Mouse (Mus musculus) limb, embryonic 11.5 days (tissue): Measurements from ENCODE around the gene Gabrb1. TPM values are rescaled to one million over a fixed set of nuclear protein-coding genes. Genes with fewer than 3 reads are reported as not detected.

Source experiments
- ATAC-seq: fragments of 200-750 bp; cut with Nextera tagmentation; 2 replicates; pipeline ENCODE4 v1.8.0; 2017; ENCODE audit warnings: low read depth; ENCODE audit not compliant: insufficient number of reproducible peaks, low FRiP score, low TSS enrichment
- DNase-seq: peaks from one replicate; pipeline ENCODE4 v3.0.0-alpha.2; 2015; ENCODE audit warnings: low spot score
- H3K27ac ChIP-seq: fragments of 300-500 bp; sonication (generic); replicated peaks from 2 replicates; pipeline ENCODE4 v1.5.1; 2014; ENCODE audit warnings: low read depth, mild to moderate bottlenecking, low read length
- H3K27me3 ChIP-seq: fragments of 300-500 bp; sonication (generic); 2 replicates; pipeline ENCODE4 v1.6.1; 2014; ENCODE audit warnings: mild to moderate bottlenecking, low read length, mixed read lengths; ENCODE audit not compliant: control insufficient read depth, insufficient read depth
- H3K36me3 ChIP-seq: fragments of 300-500 bp; sonication (generic); 2 replicates; pipeline ENCODE4 v1.6.1; 2014; ENCODE audit warnings: mild to moderate bottlenecking, low read length, moderate library complexity, mixed read lengths; ENCODE audit not compliant: control insufficient read depth, insufficient read depth
- H3K4me1 ChIP-seq: fragments of 300-500 bp; sonication (generic); 2 replicates; pipeline ENCODE4 v1.6.1; 2014; ENCODE audit warnings: low read length, mixed read lengths; ENCODE audit not compliant: control insufficient read depth, insufficient read depth
- H3K4me2 ChIP-seq: fragments of 300-500 bp; sonication (generic); 2 replicates; pipeline ENCODE4 v1.6.1; 2014; ENCODE audit warnings: low read depth, mild to moderate bottlenecking, moderate library complexity; ENCODE audit not compliant: severe bottlenecking
- H3K4me3 ChIP-seq: fragments of 300-500 bp; sonication (generic); 2 replicates; pipeline ENCODE4 v1.5.1; 2014; ENCODE audit warnings: low read depth, low read length
- H3K9ac ChIP-seq: fragments of 300-500 bp; sonication (generic); 2 replicates; pipeline ENCODE4 v1.6.1; 2014; ENCODE audit warnings: mild to moderate bottlenecking, low read length
- H3K9me3 ChIP-seq: fragments of 300-500 bp; sonication (generic); 2 replicates; pipeline ENCODE4 v1.6.1; 2016; ENCODE audit warnings: low read length; ENCODE audit not compliant: control insufficient read depth
- WGBS: fragments of 180-500 bp; shearing (Covaris S2); extraction: QIAGEN DNeasy Blood & Tissue Kit; methylation state at CpG from one replicate; pipeline ENCODE4 v1.1.7; 2014; 5-methylcytosine and 5-hydroxymethylcytosine counted together
- polyA plus RNA-seq: library from polyadenylated mRNA; unstranded; fragments of >200 nt; fragmentation: Nextera tagmentation; extraction: Ambion mirVana; gene quantifications from 2 replicates; pipeline ENCODE4 v1.2.1, GENCODE M21; 2014

Gabrb1 gene
- polyA plus RNA-seq, 1 experiment from 2014 or later, result 0.21 TPM

- no peak overlapping the region for H3K9ac ChIP-seq
- H3K36me3 ChIP-seq, result no peaks in the 10 kb centered on the region
- H3K4me2 ChIP-seq, result no peak overlapping the region
- no peaks in the 10 kb centered on the region for H3K4me1 ChIP-seq
- no peak for DNase-seq
- no peaks in the 10 kb centered on the region for H3K27me3 ChIP-seq
- H3K27ac ChIP-seq, result no peak overlapping the region
- ATAC-seq, result peak; percentile 60; the same call in 1 of the 2 replicates
- H3K4me3 ChIP-seq, result no peak overlapping the region
- WGBS, result 91% methylated on average over 1 of the region's 1 CpGs
- H3K9me3 ChIP-seq, result no peaks in the 10 kb centered on the region
Measured at GRCm38 (mm10) chr5:72086518-72086917, 428.6 kb downstream of the Gabrb1 start.

- H3K4me1 ChIP-seq, result no peaks in the 10 kb centered on the region
- DNase-seq (no peak), ATAC-seq (no peak)
- H3K27me3 ChIP-seq, result no peaks in the 10 kb centered on the region
- no peak overlapping the region for H3K4me3 ChIP-seq
- 60% methylated on average over 7 of the region's 7 CpGs for WGBS
- no peaks in the 10 kb centered on the region for H3K9me3 ChIP-seq
- H3K4me2 ChIP-seq, result no peak overlapping the region
- H3K36me3 ChIP-seq, result no peaks in the 10 kb centered on the region
- no peak overlapping the region for H3K27ac ChIP-seq
- no peak overlapping the region for H3K9ac ChIP-seq
Measured at GRCm38 (mm10) chr5:72094582-72094981, 436.7 kb downstream of the Gabrb1 start.

GRCm38 (mm10) chr5:72095015-72095414, 437.1 kb downstream of the Gabrb1 start:
- Histone ChIP-seq H3K36me3 (no peaks in the 10 kb centered on the region), H3K27me3 (no peaks in the 10 kb centered on the region), H3K27ac (no peak overlapping the region), H3K9ac (no peak overlapping the region), H3K4me3 (no peak overlapping the region), H3K4me1 (no peaks in the 10 kb centered on the region), H3K9me3 (no peaks in the 10 kb centered on the region), H3K4me2 (no peak overlapping the region)
- WGBS, result 87% methylated on average over 2 of the region's 2 CpGs
- DNase-seq (no peak), ATAC-seq (peak; percentile 21; the same call in 1 of the 2 replicates)

- 77% methylated on average over 7 of the region's 7 CpGs for WGBS
- Histone ChIP-seq H3K36me3 (no peaks in the 10 kb centered on the region), H3K27ac (no peak overlapping the region), H3K27me3 (no peaks in the 10 kb centered on the region), H3K4me3 (no peak overlapping the region), H3K4me2 (no peak overlapping the region), H3K9ac (no peak overlapping the region), H3K9me3 (no peaks in the 10 kb centered on the region), H3K4me1 (no peaks in the 10 kb centered on the region)
- no peak for DNase-seq
- ATAC-seq, result no peak
Measured at GRCm38 (mm10) chr5:72104274-72104921, 446.5 kb downstream of the Gabrb1 start.

GRCm38 (mm10) chr5:72122414-72123037, 464.6 kb downstream of the Gabrb1 start:
- no peak for DNase-seq
- Histone ChIP-seq H3K27ac (no peak overlapping the region), H3K27me3 (no peaks in the 10 kb centered on the region), H3K4me1 (no peaks in the 10 kb centered on the region), H3K36me3 (no peaks in the 10 kb centered on the region), H3K4me2 (no peak overlapping the region), H3K9me3 (no peaks in the 10 kb centered on the region), H3K9ac (no peak overlapping the region), H3K4me3 (no peak overlapping the region)
- no peak for ATAC-seq
- 93% methylated on average over 6 of the region's 6 CpGs for WGBS

GRCm38 (mm10) chr5:72126681-72127080, 468.8 kb downstream of the Gabrb1 start:
- Histone ChIP-seq H3K4me2 (no peak overlapping the region), H3K27me3 (no peaks in the 10 kb centered on the region), H3K4me3 (no peak overlapping the region), H3K9ac (no peak overlapping the region), H3K27ac (no peak overlapping the region), H3K9me3 (no peaks in the 10 kb centered on the region), H3K36me3 (no peaks in the 10 kb centered on the region), H3K4me1 (no peaks in the 10 kb centered on the region)
- 91% methylated on average over 4 of the region's 4 CpGs for WGBS
- ATAC-seq (no peak), DNase-seq (no peak)

GRCm38 (mm10) chr5:72133906-72134305, 476.0 kb downstream of the Gabrb1 start:
- no peaks in the 10 kb centered on the region for H3K27me3 ChIP-seq
- no peak overlapping the region for H3K4me2 ChIP-seq
- ATAC-seq (no peak), DNase-seq (no peak)
- H3K9ac ChIP-seq, result no peak overlapping the region
- WGBS, result 64% methylated on average over 2 of the region's 2 CpGs
- no peaks in the 10 kb centered on the region for H3K9me3 ChIP-seq
- no peaks in the 10 kb centered on the region for H3K36me3 ChIP-seq
- H3K27ac ChIP-seq, result no peak overlapping the region
- H3K4me3 ChIP-seq, result no peak overlapping the region
- H3K4me1 ChIP-seq, result no peaks in the 10 kb centered on the region

GRCm38 (mm10) chr5:72138256-72138655, 480.3 kb downstream of the Gabrb1 start:
- 89% methylated on average over 7 of the region's 7 CpGs for whole genome bisulfite sequencing
- H3K4me1 ChIP-seq, result no peaks in the 10 kb centered on the region
- no peaks in the 10 kb centered on the region for H3K27me3 ChIP-seq
- H3K4me2 ChIP-seq, result no peak overlapping the region
- no peak overlapping the region for H3K9ac ChIP-seq
- no peaks in the 10 kb centered on the region for H3K9me3 ChIP-seq
- H3K27ac ChIP-seq, result no peak overlapping the region
- DNase-seq, result no peak
- ATAC-seq, result no peak
- no peaks in the 10 kb centered on the region for H3K36me3 ChIP-seq
- no peak overlapping the region for H3K4me3 ChIP-seq
